Mouse (Mus musculus) left cerebral cortex, adult 11 months (tissue): ENCODE results near the gene Enox1.
A peak's percentile ranks its signal among the peaks of the same experiment; 100 is the strongest.

Experiments
- DNase-seq: peaks from one replicate; pipeline ENCODE4 v3.0.0; 2022; ENCODE audit warnings: low spot score

Enox1 gene

GRCm38 (mm10) chr14:77275607-77276006 is 119.0 kb downstream of the Enox1 start:
- no peak for DNase-seq

GRCm38 (mm10) chr14:77279143-77279542 is 122.6 kb downstream of the Enox1 start:
- no peak for DNase-seq

GRCm38 (mm10) chr14:77280454-77280853 is 123.9 kb downstream of the Enox1 start:
- no peak for DNase-seq

- no peak for DNase-seq
Observed at GRCm38 (mm10) chr14:77280893-77281292, 124.3 kb downstream of the Enox1 start.

GRCm38 (mm10) chr14:77283939-77284338 is 127.4 kb downstream of the Enox1 start:
- no peak for DNase-seq

- DNase-seq = no peak
Observed at GRCm38 (mm10) chr14:77285453-77285852, 128.9 kb downstream of the Enox1 start.

- DNase-seq = peak; percentile 28
Observed at GRCm38 (mm10) chr14:77291756-77292155, 135.2 kb downstream of the Enox1 start.

- peak; percentile 47 for DNase-seq
Observed at GRCm38 (mm10) chr14:77297039-77297438, 140.5 kb downstream of the Enox1 start.

GRCm38 (mm10) chr14:77298327-77298726 is 141.8 kb downstream of the Enox1 start:
- DNase-seq = no peak

GRCm38 (mm10) chr14:77309571-77309970 is 153.0 kb downstream of the Enox1 start:
- DNase-seq = no peak

GRCm38 (mm10) chr14:77311456-77311855 is 154.9 kb downstream of the Enox1 start:
- no peak for DNase-seq

GRCm38 (mm10) chr14:77319396-77319795 is 162.8 kb downstream of the Enox1 start:
- no peak for DNase-seq

GRCm38 (mm10) chr14:77324348-77324747 is 167.8 kb downstream of the Enox1 start:
- no peak for DNase-seq

- DNase-seq = no peak
Observed at GRCm38 (mm10) chr14:77327693-77328092, 171.1 kb downstream of the Enox1 start.

- DNase-seq = no peak
Observed at GRCm38 (mm10) chr14:77329791-77330190, 173.2 kb downstream of the Enox1 start.

- DNase-seq = no peak
Observed at GRCm38 (mm10) chr14:77343662-77344340, 187.2 kb downstream of the Enox1 start.

- DNase-seq = peak; percentile 31
Observed at GRCm38 (mm10) chr14:77346296-77346695, 189.7 kb downstream of the Enox1 start.

- DNase-seq = peak; percentile 31
Observed at GRCm38 (mm10) chr14:77351803-77352352, 195.3 kb downstream of the Enox1 start.

- DNase-seq = no peak
Observed at GRCm38 (mm10) chr14:77362662-77363061, 206.1 kb downstream of the Enox1 start.

GRCm38 (mm10) chr14:77368411-77368810 is 211.8 kb downstream of the Enox1 start:
- DNase-seq = no peak

- no peak for DNase-seq
Observed at GRCm38 (mm10) chr14:77369070-77369469, 212.5 kb downstream of the Enox1 start.

GRCm38 (mm10) chr14:77370521-77370920 is 214.0 kb downstream of the Enox1 start:
- no peak for DNase-seq

- DNase-seq = no peak
Observed at GRCm38 (mm10) chr14:77371977-77372376, 215.4 kb downstream of the Enox1 start.

GRCm38 (mm10) chr14:77373119-77373518 is 216.6 kb downstream of the Enox1 start:
- no peak for DNase-seq
